Mouse (Mus musculus) cerebellum, adult 2 months (tissue): ENCODE measurements around the gene Arid5b. TPM values are rescaled to one million over a fixed set of nuclear protein-coding genes. Genes with fewer than 3 reads are reported as not detected.
A peak's percentile ranks its signal among the peaks of the same experiment; 100 is the strongest.

Source experiments
- DNase-seq, 2 experiments: peaks; one replicate each; pipeline ENCODE4 v3.0.0; 2021
- H3K27ac ChIP-seq: fragments of 200-500 bp; 2 replicates; pipeline ENCODE4 v1.5.1; 2012; ENCODE audit warnings: low read length, control low read depth, inconsistent platforms; ENCODE audit not compliant: insufficient read depth
- H3K27me3 ChIP-seq: fragments of 200-500 bp; 2 replicates; pipeline ENCODE4 v1.6.1; 2012; ENCODE audit warnings: inconsistent platforms, mild to moderate bottlenecking, low read length, moderate library complexity; ENCODE audit not compliant: control insufficient read depth, insufficient read depth
- H3K4me1 ChIP-seq: fragments of 200-500 bp; 2 replicates; pipeline ENCODE4 v1.6.1; 2011; ENCODE audit warnings: low read length; ENCODE audit not compliant: control insufficient read depth, insufficient read depth
- H3K4me3 ChIP-seq: fragments of 200-500 bp; replicated peaks from 2 replicates; pipeline ENCODE3; 2011; ENCODE audit warnings: mild to moderate bottlenecking, low read depth, low read length, control low read depth; ENCODE audit not compliant: insufficient read depth
- CTCF ChIP-seq: fragments of 200-500 bp; IDR thresholded peaks from 2 replicates; pipeline ENCODE4 v1.5.1; 2011; ENCODE audit warnings: low read depth, mild to moderate bottlenecking, control low read depth, low read length, moderate library complexity, borderline replicate concordance; ENCODE audit not compliant: insufficient read depth
- POLR2A ChIP-seq: fragments of 200-500 bp; IDR thresholded peaks from 2 replicates; pipeline ENCODE4 v1.6.1; 2011; ENCODE audit warnings: low read length, control low read depth, borderline replicate concordance; ENCODE audit not compliant: insufficient read depth
- WGBS: fragments of 180-500 bp; shearing (Covaris S2); methylation state at CpG from one replicate; pipeline ENCODE4 v1.1.7; 2018; 5-methylcytosine and 5-hydroxymethylcytosine counted together
- polyA plus RNA-seq: library from polyadenylated mRNA; depleted of rRNA; stranded (reverse); fragments of >200 nt; gene quantifications from 2 replicates; pipeline ENCODE4 v1.2.3, GENCODE M21; 2012

Gene Arid5b
- polyA plus RNA-seq, 1 experiment: 10.9 TPM

- H3K4me3 ChIP-seq: no peak overlapping the region
- peaks cover 3% of the 10 kb centered on the region; the same call in 1 of the 2 replicates for H3K4me1 ChIP-seq
- H3K27me3 ChIP-seq: no peaks in the 10 kb centered on the region
- no peak overlapping the region for H3K27ac ChIP-seq
- TF ChIP-seq CTCF (no peak), POLR2A (no peak)
- WGBS: 21% methylated on average over 5 of the region's 5 CpGs
- peak; percentile 31 to 38 for DNase-seq
Measured at GRCm38 (mm10) chr10:68113645-68114044, 164.9 kb downstream of the Arid5b start.

- no peak for DNase-seq
Measured at GRCm38 (mm10) chr10:68112983-68113382, 165.6 kb downstream of the Arid5b start.

GRCm38 (mm10) chr10:68110607-68111006, 167.9 kb downstream of the Arid5b start:
- no peak for TF ChIP-seq CTCF
- no peak for TF ChIP-seq POLR2A
- Histone ChIP-seq H3K4me3 (no peak overlapping the region), H3K27ac (peak overlapping the region; percentile 52; the same call in 1 of the 2 replicates), H3K27me3 (no peaks in the 10 kb centered on the region), H3K4me1 (peaks cover 3% of the 10 kb centered on the region; the same call in 1 of the 2 replicates)
- no peak for DNase-seq
- 66% methylated on average over 5 of the region's 5 CpGs for WGBS

More at GRCm38 (mm10) chr10:68112983-68113382, 165.6 kb downstream of the Arid5b start:
- no peak overlapping the region for H3K27ac ChIP-seq
- TF ChIP-seq POLR2A: no peak
- no peak for TF ChIP-seq CTCF
- no peaks in the 10 kb centered on the region for H3K27me3 ChIP-seq
- H3K4me3 ChIP-seq: no peak overlapping the region
- 61% methylated on average over 8 of the region's 8 CpGs for WGBS
- peaks cover 3% of the 10 kb centered on the region; the same call in 1 of the 2 replicates for H3K4me1 ChIP-seq

- no peak for DNase-seq
- 73% methylated on average over 8 of the region's 8 CpGs for WGBS
- H3K27me3 ChIP-seq: no peaks in the 10 kb centered on the region
Measured at GRCm38 (mm10) chr10:68110182-68110581, 168.4 kb downstream of the Arid5b start.

GRCm38 (mm10) chr10:68109651-68110050, 168.9 kb downstream of the Arid5b start:
- DNase-seq: no peak
- Histone ChIP-seq H3K4me1 (peaks cover 3% of the 10 kb centered on the region; the same call in 1 of the 2 replicates), H3K4me3 (no peak overlapping the region), H3K27me3 (no peaks in the 10 kb centered on the region), H3K27ac (no peak overlapping the region)
- WGBS: 89% methylated on average over 1 of the region's 1 CpGs
- no peak for TF ChIP-seq CTCF
- TF ChIP-seq POLR2A: no peak

More at GRCm38 (mm10) chr10:68110182-68110581, 168.4 kb downstream of the Arid5b start:
- Histone ChIP-seq H3K4me3 (no peak overlapping the region), H3K27ac (0 out of 2 replicates have a peak overlapping the region, but pooled peaks have one; percentile 52), H3K4me1 (peaks cover 3% of the 10 kb centered on the region; the same call in 1 of the 2 replicates)
- TF ChIP-seq POLR2A (no peak), CTCF (no peak)

GRCm38 (mm10) chr10:68107716-68108115, 170.8 kb downstream of the Arid5b start:
- no peaks in the 10 kb centered on the region for H3K27me3 ChIP-seq
- no peak for DNase-seq
- H3K4me1 ChIP-seq: 0 out of 2 replicates have a peak, but pooled peaks cover 2% of the 10 kb centered on the region
- H3K4me3 ChIP-seq: no peak overlapping the region
- no peak overlapping the region for H3K27ac ChIP-seq
- no peak for TF ChIP-seq CTCF
- no peak for TF ChIP-seq POLR2A
- WGBS: 81% methylated on average over 6 of the region's 6 CpGs

GRCm38 (mm10) chr10:68106351-68106950, 172.1 kb downstream of the Arid5b start:
- Histone ChIP-seq H3K27ac (no peak overlapping the region), H3K4me3 (no peak overlapping the region), H3K27me3 (no peaks in the 10 kb centered on the region), H3K4me1 (0 out of 2 replicates have a peak, but pooled peaks cover 2% of the 10 kb centered on the region)
- 70% methylated on average over 9 of the region's 9 CpGs for WGBS
- no peak for TF ChIP-seq POLR2A
- TF ChIP-seq CTCF: no peak
- DNase-seq: no peak
